7 mouse cellular contexts compared by ENCODE assay signal in the genomic region with DNA sequence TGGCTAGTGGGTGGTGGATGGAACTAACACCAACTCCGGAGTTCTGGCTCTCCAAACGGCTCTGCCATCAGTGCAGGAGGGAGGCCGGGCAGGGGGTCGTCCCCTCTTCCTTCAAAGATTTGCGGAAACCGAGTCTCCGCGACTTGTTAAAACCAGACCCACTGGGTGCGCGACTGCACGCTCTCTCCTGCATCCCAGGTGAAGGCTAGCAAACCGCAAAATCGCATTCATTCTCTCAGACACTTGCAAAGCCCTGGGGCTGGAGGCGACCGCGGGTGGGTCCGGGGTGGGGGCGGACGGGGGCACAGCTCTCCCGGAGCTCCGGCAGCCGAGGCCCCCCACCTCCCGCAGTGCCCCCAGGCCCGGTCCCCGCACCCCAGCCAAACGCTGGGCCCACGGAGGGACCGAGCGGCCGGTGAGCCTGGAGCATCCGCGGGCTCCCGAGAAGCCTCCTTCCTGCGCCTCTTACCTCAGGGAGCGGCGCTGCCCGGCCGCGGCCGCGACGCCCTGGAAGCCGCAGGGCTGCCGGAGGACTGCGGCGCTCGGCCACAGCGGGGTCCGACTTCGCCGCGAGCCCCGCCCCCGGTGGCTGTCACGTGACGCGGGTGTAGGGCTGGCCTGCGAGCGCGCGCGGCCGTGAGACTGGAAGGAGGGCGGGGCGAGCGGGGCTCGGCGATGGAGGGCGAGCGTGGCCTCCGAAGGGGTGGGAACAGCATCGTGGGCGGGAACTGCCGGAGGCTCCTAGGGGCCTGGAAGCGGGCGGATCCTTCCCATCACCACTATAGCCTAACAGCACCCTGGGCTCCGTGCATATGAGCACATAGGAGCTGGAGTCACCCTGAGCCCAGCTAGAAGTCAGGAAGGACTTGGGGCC. TPM values are rescaled to one million over a fixed set of nuclear protein-coding genes. Genes with fewer than 3 reads are reported as not detected.
DNase-seq lines count a peak whose midpoint lies in the region; ATAC-seq and TF ChIP-seq lines count a peak whose summit lies in the region.

Gene Fbxo10, minus strand, starts transcription at position 584 of the 874 bp plus-strand sequence.

- H3K4me2 ChIP-seq in intestine, embryonic 15.5 days (replicated peaks): peak within 1 kb of the TSS; percentile 77
- peak within 1 kb of the TSS; percentile 71 for H3K4me2 ChIP-seq in midbrain, embryonic 12.5 days (replicated peaks)

- peak; percentile 96 for DNase-seq in adrenal gland, adult 2 months
- DNase-seq in embryo, embryonic 11 days: peak; percentile 97
- DNase-seq in gastrocnemius, postnatal 36 days: peak; percentile 82 to 93
- peak; percentile 96 for DNase-seq in left cerebral cortex, postnatal 4 days

- no peak for TF ChIP-seq POLR2A in small intestine, adult 2 months (IDR thresholded peaks at IDR 0.05; ENCODE audit: low read depth, low read length)

- peak; percentile 97 for ATAC-seq in intestine, embryonic 15.5 days
- peak; percentile 92 for ATAC-seq in midbrain, embryonic 12.5 days (ENCODE audit: low FRiP score, low read depth)

- peak within 1 kb of the TSS; percentile 93 for H3K9ac ChIP-seq in intestine, embryonic 15.5 days
- H3K9ac ChIP-seq in midbrain, embryonic 12.5 days (replicated peaks): peak within 1 kb of the TSS; percentile 86

- no peaks in the 10 kb centered on the region for H3K9me3 ChIP-seq in intestine, embryonic 15.5 days
- no peaks in the 10 kb centered on the region for H3K9me3 ChIP-seq in midbrain, embryonic 12.5 days

- peaks cover 10% of the 10 kb centered on the region; the same call in 1 of the 2 replicates for H3K4me1 ChIP-seq in intestine, embryonic 15.5 days (replicated peaks)
- H3K4me1 ChIP-seq in midbrain, embryonic 12.5 days: peaks cover 11% of the 10 kb centered on the region
- no peaks in the 10 kb centered on the region for H3K4me1 ChIP-seq in small intestine, adult 2 months (ENCODE audit: control insufficient read depth, insufficient read depth, insufficient read length, low read length)

- under 1% methylated on average over 74 of the region's 77 CpGs for WGBS in intestine, embryonic 15.5 days
- under 1% methylated on average over 75 of the region's 77 CpGs for WGBS in midbrain, embryonic 12.5 days
- WGBS in small intestine, adult 2 months: under 1% methylated on average over 77 of the region's 77 CpGs

- no peaks in the 10 kb centered on the region; the same call in 1 of the 2 replicates for H3K27me3 ChIP-seq in intestine, embryonic 15.5 days (replicated peaks)
- no peaks in the 10 kb centered on the region; the same call in 1 of the 2 replicates for H3K27me3 ChIP-seq in midbrain, embryonic 12.5 days
- H3K27me3 ChIP-seq in small intestine, adult 2 months (ENCODE audit: control insufficient read depth, insufficient read depth, low read length): peaks cover 12% of the 10 kb centered on the region; the same call in 1 of the 2 replicates

- TF ChIP-seq CTCF in small intestine, adult 2 months (IDR thresholded peaks at IDR 0.05; ENCODE audit: extremely low read depth, insufficient read length, insufficient replicate concordance, low read depth, low read length): no peak

- H3K36me3 ChIP-seq in intestine, embryonic 15.5 days: no peaks in the 10 kb centered on the region
- H3K36me3 ChIP-seq in midbrain, embryonic 12.5 days: no peaks in the 10 kb centered on the region
- H3K36me3 ChIP-seq in small intestine, adult 2 months (ENCODE audit: control insufficient read depth, insufficient read depth, low read length): no peaks in the 10 kb centered on the region

- H3K27ac ChIP-seq in intestine, embryonic 15.5 days: peak within 1 kb of the TSS; percentile 72
- peak within 1 kb of the TSS; percentile 75 for H3K27ac ChIP-seq in midbrain, embryonic 12.5 days (replicated peaks)
- H3K27ac ChIP-seq in small intestine, adult 2 months (ENCODE audit: insufficient read depth, low read depth, low read length): no peak within 1 kb of the TSS

- intact Hi-C loops in gastrocnemius, postnatal 36 days (cut with DNase I): no loop called here
- intact Hi-C loops in left cerebral cortex, postnatal 4 days (cut with DNase I): no loop called here

- H3K4me3 ChIP-seq in intestine, embryonic 15.5 days (replicated peaks): peak within 1 kb of the TSS; percentile 87
- H3K4me3 ChIP-seq in midbrain, embryonic 12.5 days: peak within 1 kb of the TSS; percentile 76
- H3K4me3 ChIP-seq in small intestine, adult 2 months (ENCODE audit: low read depth, low read length): peak within 1 kb of the TSS; percentile 83

RNA-seq across cellular contexts. Expression of gene Fbxo10, which starts in this region (rescaled TPM):
- 10 to 100 TPM in 1 of 2 experiments, 1 to 10 TPM in 1; 6.7 to 12.0 TPM for total RNA-seq in adrenal gland, adult 2 months (2021)
- 15.0 and 16.0 TPM in 2 replicates for polyA plus RNA-seq in adrenal gland, adult 2 months (2012; rRNA removed)
- total RNA-seq in gastrocnemius, postnatal 36 days (2021): 1 to 10 TPM; 2.2 to 2.4 TPM
- 8.2 and 9.4 TPM in 2 replicates for polyA plus RNA-seq in intestine, embryonic 15.5 days (2015; fragmentation: Nextera tagmentation; extraction: Ambion mirVana)
- total RNA-seq in left cerebral cortex, postnatal 4 days (2021): 10 to 100 TPM; 29.6 to 30.8 TPM
- polyA plus RNA-seq in midbrain, embryonic 12.5 days (2016; fragmentation: Nextera tagmentation; extraction: Ambion mirVana): 13.8 and 14.5 TPM in 2 replicates
- polyA plus RNA-seq in small intestine, adult 2 months (2012; rRNA removed): 1.7 and 2.4 TPM in 2 replicates
